Mouse (Mus musculus) hindbrain, embryonic 13.5 days (tissue): Measurements from ENCODE around the gene Gm9821. TPM values are rescaled to one million over a fixed set of nuclear protein-coding genes. Genes with fewer than 3 reads are reported as not detected.

ENCODE experiments used
- ATAC-seq: fragments of 200-750 bp; cut with Nextera tagmentation; 2 replicates; pipeline ENCODE4 v1.8.0; 2017; ENCODE audit warnings: moderate TSS enrichment; ENCODE audit not compliant: low FRiP score
- H3K27ac ChIP-seq: fragments of 300-500 bp; sonication (generic); 2 replicates; pipeline ENCODE4 v1.5.1; 2015; ENCODE audit warnings: inconsistent platforms, mild to moderate bottlenecking, moderate library complexity
- H3K27me3 ChIP-seq: fragments of 300-500 bp; sonication (generic); 2 replicates; pipeline ENCODE4 v1.6.1; 2015; ENCODE audit warnings: mild to moderate bottlenecking, inconsistent platforms
- H3K36me3 ChIP-seq: fragments of 300-500 bp; sonication (generic); 2 replicates; pipeline ENCODE4 v1.6.1; 2015; ENCODE audit warnings: mild to moderate bottlenecking, inconsistent platforms
- H3K4me1 ChIP-seq: fragments of 300-500 bp; sonication (generic); replicated peaks from 2 replicates; pipeline ENCODE4 v1.6.1; 2015; ENCODE audit warnings: inconsistent platforms
- H3K4me2 ChIP-seq: fragments of 300-500 bp; sonication (generic); 2 replicates; pipeline ENCODE4 v1.6.1; 2015; ENCODE audit warnings: inconsistent platforms, mild to moderate bottlenecking, moderate library complexity
- H3K4me3 ChIP-seq: fragments of 300-500 bp; sonication (generic); 2 replicates; pipeline ENCODE4 v1.5.1; 2015; ENCODE audit warnings: mild to moderate bottlenecking, inconsistent platforms
- H3K9ac ChIP-seq: fragments of 300-500 bp; sonication (generic); 2 replicates; pipeline ENCODE4 v1.6.1; 2015; ENCODE audit warnings: mild to moderate bottlenecking, inconsistent platforms
- H3K9me3 ChIP-seq: fragments of 300-500 bp; sonication (generic); 2 replicates; pipeline ENCODE4 v1.6.1; 2016; ENCODE audit warnings: inconsistent platforms
- WGBS: fragments of 180-500 bp; shearing (Covaris S2); methylation state at CpG from one replicate; pipeline ENCODE4 v1.1.7; 2015; 5-methylcytosine and 5-hydroxymethylcytosine counted together
- polyA plus RNA-seq: library from polyadenylated mRNA; unstranded; fragments of >200 nt; fragmentation: Nextera tagmentation; extraction: Ambion mirVana; gene quantifications from 2 replicates; pipeline ENCODE4 v1.2.1, GENCODE M21; 2015

Gm9821 gene
- polyA plus RNA-seq, 1 experiment from 2014 or later, result 0.25 TPM

DNA sequence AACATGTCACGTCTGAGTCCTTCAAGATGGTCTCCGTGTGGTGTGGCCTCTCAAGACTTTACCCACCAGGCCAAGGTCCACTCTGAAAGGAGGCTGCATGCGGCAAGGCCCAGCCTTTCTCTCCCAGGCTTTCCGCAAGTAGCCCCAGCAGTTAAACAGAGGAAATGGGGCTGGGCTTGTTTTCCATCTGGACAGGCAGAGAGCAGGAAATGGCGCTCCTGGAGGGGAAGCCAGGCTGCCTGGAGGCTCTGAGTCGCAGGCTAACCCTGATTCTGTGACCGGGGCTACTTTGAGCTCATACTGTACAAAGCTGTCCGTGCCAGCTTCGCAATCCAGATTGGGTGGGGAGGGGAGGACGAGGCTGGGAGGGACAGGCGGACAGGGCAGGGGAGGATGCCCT, 22.5 kb downstream of the Gm9821 start:
- Histone ChIP-seq H3K27ac (no peak overlapping the region), H3K9me3 (no peaks in the 10 kb centered on the region), H3K4me3 (no peak overlapping the region), H3K36me3 (no peaks in the 10 kb centered on the region), H3K27me3 (peaks cover 49% of the 10 kb centered on the region), H3K4me1 (peaks cover 21% of the 10 kb centered on the region), H3K9ac (peak overlapping the region; percentile 39; the same call in 1 of the 2 replicates), H3K4me2 (no peak overlapping the region)
- 68% methylated on average over 11 of the region's 11 CpGs for WGBS
- no peak for ATAC-seq

GRCm38 (mm10) chr2:91971231-91972097, 26.0 kb downstream of the Gm9821 start:
- ATAC-seq, result peak; percentile 23; the same call in 1 of the 2 replicates
- peak overlapping the region; percentile 7; the same call in 1 of the 2 replicates for H3K9ac ChIP-seq
- peaks cover 64% of the 10 kb centered on the region for H3K27me3 ChIP-seq

DNA sequence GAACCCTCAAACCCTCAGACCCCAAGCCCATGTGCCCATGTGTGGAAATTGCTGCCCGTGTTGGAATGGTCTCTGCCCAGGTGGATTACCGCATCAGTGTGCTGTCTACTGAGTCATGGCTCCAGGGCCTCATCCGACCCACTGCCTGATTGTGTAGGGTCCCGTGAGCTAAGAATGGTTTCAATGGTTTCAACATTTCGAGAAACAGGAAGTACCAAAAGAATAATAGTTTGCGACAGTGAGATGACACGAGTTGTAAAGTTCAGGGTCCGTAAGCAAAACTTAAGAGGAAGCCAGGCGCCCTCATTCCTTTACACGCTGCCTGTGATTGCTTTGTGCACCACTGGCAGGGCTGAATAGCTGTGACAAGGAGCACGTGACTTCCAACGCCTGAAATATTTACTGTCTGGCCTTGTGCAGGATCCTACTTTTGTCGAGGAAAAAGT, 26.6 kb downstream of the Gm9821 start:
- H3K27me3 ChIP-seq, result peaks cover 69% of the 10 kb centered on the region
- ATAC-seq, result no peak
- H3K4me1 ChIP-seq, result peaks cover 37% of the 10 kb centered on the region
- WGBS, result 31% methylated on average over 13 of the region's 13 CpGs
- H3K9me3 ChIP-seq, result no peaks in the 10 kb centered on the region
- H3K36me3 ChIP-seq, result no peaks in the 10 kb centered on the region
- no peak overlapping the region for H3K9ac ChIP-seq
- peak overlapping the region; percentile 77; the same call in 1 of the 2 replicates for H3K27ac ChIP-seq
- H3K4me3 ChIP-seq, result no peak overlapping the region
- no peak overlapping the region for H3K4me2 ChIP-seq

More at GRCm38 (mm10) chr2:91971231-91972097, 26.0 kb downstream of the Gm9821 start:
- H3K27ac ChIP-seq, result peak overlapping the region; percentile 77
- H3K4me1 ChIP-seq, result peaks cover 37% of the 10 kb centered on the region
- no peaks in the 10 kb centered on the region for H3K36me3 ChIP-seq
- no peak overlapping the region for H3K4me3 ChIP-seq
- 12% methylated on average over 21 of the region's 21 CpGs for WGBS
- peak overlapping the region; percentile 28 for H3K4me2 ChIP-seq
- H3K9me3 ChIP-seq, result no peaks in the 10 kb centered on the region

GRCm38 (mm10) chr2:91973416-91974135, 28.1 kb downstream of the Gm9821 start:
- Histone ChIP-seq H3K9me3 (no peaks in the 10 kb centered on the region), H3K4me3 (no peak overlapping the region), H3K27ac (no peak overlapping the region), H3K9ac (no peak overlapping the region), H3K36me3 (no peaks in the 10 kb centered on the region), H3K27me3 (peaks cover 77% of the 10 kb centered on the region), H3K4me1 (peaks cover 45% of the 10 kb centered on the region), H3K4me2 (no peak overlapping the region)
- 24% methylated on average over 7 of the region's 7 CpGs for WGBS
- ATAC-seq, result no peak

DNA sequence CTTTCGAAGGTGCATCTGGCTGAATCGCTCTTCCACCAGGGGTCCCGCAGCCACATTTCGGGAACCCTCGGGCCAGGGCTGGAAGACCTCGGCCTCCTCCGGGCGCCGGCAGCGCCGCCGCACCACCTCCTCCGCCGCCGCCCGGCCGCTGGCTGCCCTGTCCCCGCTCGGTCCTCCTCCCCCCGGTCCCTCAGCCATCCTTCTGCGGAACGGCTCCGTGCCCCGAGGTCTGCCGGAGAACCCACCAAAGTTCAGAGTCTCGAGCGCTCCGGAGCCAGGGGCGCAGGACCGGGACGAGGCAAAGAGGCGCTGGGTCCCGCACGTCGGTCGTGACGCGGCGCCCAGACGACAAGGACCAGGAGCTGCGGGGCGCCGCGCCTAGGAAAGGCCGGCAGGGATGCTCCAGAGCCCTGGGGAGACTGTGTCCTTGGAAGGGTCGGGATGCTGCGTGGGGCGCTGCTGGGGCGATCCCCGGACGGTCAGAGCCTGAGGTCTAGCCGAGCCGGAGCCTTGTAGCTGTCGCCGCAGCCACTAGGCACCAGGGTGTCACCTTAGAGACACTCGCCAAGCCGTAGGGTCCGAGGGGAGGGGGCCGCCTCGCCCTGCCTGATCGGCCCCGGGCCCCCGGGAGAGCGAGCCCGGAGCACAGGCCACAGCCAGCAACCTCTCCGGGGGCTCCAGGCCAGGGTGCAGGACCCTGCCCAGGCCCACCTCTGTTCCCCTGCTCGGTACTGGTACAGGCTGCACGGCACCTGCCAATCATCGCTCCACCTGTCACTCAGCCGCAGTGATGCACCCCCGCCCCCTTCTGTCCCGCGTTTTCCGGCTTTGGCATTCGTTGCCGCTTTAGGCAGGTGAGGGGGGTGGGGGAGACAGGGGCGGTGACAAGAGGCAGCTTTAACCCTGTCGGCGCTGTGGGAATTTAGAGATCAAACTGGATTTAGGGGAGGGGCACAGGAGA, 30.4 kb downstream of the Gm9821 start, which contains the start of gene Dgkz:
TSS of gene Dgkz (minus strand) at position 284 of the 961 bp plus-strand sequence.
- peak within 1 kb of the TSS; percentile 41 for H3K4me3 ChIP-seq
- peaks cover 58% of the 10 kb centered on the region for H3K4me1 ChIP-seq
- ATAC-seq, result peak; percentile 40
- H3K27me3 ChIP-seq, result peaks cover 69% of the 10 kb centered on the region
- 2% methylated on average over 76 of the region's 79 CpGs for WGBS
- H3K4me2 ChIP-seq, result peak within 1 kb of the TSS; percentile 60
- no peak within 1 kb of the TSS for H3K27ac ChIP-seq
- no peaks in the 10 kb centered on the region for H3K36me3 ChIP-seq
- H3K9ac ChIP-seq, result peak within 1 kb of the TSS; percentile 73
- no peaks in the 10 kb centered on the region for H3K9me3 ChIP-seq

GRCm38 (mm10) chr2:91977960-91978359, 32.5 kb downstream of the Gm9821 start:
- Histone ChIP-seq H3K4me2 (no peak overlapping the region), H3K36me3 (no peaks in the 10 kb centered on the region), H3K27ac (peak overlapping the region; percentile 40; the same call in 1 of the 2 replicates), H3K9ac (no peak overlapping the region), H3K4me1 (peaks cover 38% of the 10 kb centered on the region), H3K9me3 (no peaks in the 10 kb centered on the region), H3K4me3 (no peak overlapping the region), H3K27me3 (peaks cover 56% of the 10 kb centered on the region)
- ATAC-seq, result no peak
- 87% methylated on average over 4 of the region's 4 CpGs for WGBS

GRCm38 (mm10) chr2:91978547-91978946, 33.0 kb downstream of the Gm9821 start:
- peak; percentile 12; the same call in 1 of the 2 replicates for ATAC-seq
- Histone ChIP-seq H3K27ac (peak overlapping the region; percentile 40; the same call in 1 of the 2 replicates), H3K27me3 (peaks cover 50% of the 10 kb centered on the region)

DNA sequence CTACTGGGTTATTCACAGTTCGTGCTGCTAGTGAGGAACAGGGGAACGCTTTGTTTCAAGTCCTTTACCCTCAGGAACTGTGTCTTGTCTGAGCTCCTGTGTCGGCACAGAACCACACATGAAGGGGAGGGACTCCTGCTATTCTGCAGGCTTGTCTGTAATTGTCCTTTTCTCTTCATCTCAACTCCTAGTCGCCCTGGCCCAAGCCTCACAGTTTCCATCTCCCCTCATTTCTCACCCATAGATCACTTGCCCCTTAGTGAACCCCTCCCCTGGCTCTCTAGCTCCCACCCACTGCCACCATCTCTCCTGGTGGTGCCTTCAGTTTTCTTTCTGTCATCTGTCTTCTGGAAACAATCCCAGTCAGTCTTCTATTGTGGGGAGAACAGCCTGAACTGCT, 34.7 kb downstream of the Gm9821 start:
- Histone ChIP-seq H3K4me1 (peaks cover 44% of the 10 kb centered on the region), H3K27ac (no peak overlapping the region), H3K4me2 (no peak overlapping the region), H3K27me3 (peaks cover 35% of the 10 kb centered on the region), H3K9me3 (no peaks in the 10 kb centered on the region), H3K9ac (no peak overlapping the region), H3K4me3 (no peak overlapping the region), H3K36me3 (no peaks in the 10 kb centered on the region)
- 3% methylated on average over 4 of the region's 4 CpGs for WGBS
- ATAC-seq, result no peak

More at GRCm38 (mm10) chr2:91978547-91978946, 33.0 kb downstream of the Gm9821 start:
- Histone ChIP-seq H3K4me2 (no peak overlapping the region), H3K9me3 (no peaks in the 10 kb centered on the region), H3K9ac (no peak overlapping the region), H3K4me1 (peaks cover 38% of the 10 kb centered on the region), H3K36me3 (no peaks in the 10 kb centered on the region), H3K4me3 (no peak overlapping the region)
- 31% methylated on average over 2 of the region's 2 CpGs for WGBS

- Histone ChIP-seq H3K4me1 (peaks cover 41% of the 10 kb centered on the region), H3K9me3 (no peaks in the 10 kb centered on the region), H3K36me3 (no peaks in the 10 kb centered on the region), H3K27ac (no peak overlapping the region), H3K9ac (no peak overlapping the region), H3K4me3 (no peak overlapping the region), H3K27me3 (peaks cover 30% of the 10 kb centered on the region), H3K4me2 (no peak overlapping the region)
- 32% methylated on average over 5 of the region's 5 CpGs for whole genome bisulfite sequencing
- no peak for ATAC-seq
Measured at GRCm38 (mm10) chr2:91980830-91981229, 35.3 kb downstream of the Gm9821 start.

DNA sequence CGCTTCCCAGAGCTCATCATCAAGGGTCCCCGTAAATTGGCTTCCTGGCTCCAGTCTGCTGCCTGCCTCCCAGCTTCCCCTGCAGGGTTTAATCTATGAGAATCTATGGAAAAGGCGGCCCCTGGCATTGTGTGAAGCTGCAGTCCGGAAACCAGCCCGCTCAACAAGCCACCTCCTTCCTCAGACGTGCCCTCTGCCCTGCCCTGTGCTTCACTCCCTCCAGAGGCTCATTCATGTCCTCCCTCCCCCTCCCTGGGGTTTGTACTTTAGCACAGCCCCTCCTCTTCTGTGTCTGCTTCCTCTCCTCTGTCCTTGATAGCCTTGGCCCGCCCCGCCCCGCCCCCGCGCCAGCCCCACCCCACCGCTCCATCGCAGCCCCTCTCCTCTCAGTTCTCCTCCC, 38.9 kb downstream of the Gm9821 start:
- no peaks in the 10 kb centered on the region for H3K36me3 ChIP-seq
- peak overlapping the region; percentile 58; the same call in 1 of the 2 replicates for H3K9ac ChIP-seq
- H3K4me2 ChIP-seq, result peak overlapping the region; percentile 50
- WGBS, result under 1% methylated on average over 11 of the region's 13 CpGs
- ATAC-seq, result peak; percentile 50
- no peaks in the 10 kb centered on the region for H3K9me3 ChIP-seq
- H3K4me3 ChIP-seq, result peak overlapping the region; percentile 16
- peaks cover 14% of the 10 kb centered on the region; the same call in 1 of the 2 replicates for H3K27me3 ChIP-seq
- peaks cover 23% of the 10 kb centered on the region for H3K4me1 ChIP-seq
- peak overlapping the region; percentile 42 for H3K27ac ChIP-seq

GRCm38 (mm10) chr2:91984906-91985525, 39.5 kb downstream of the Gm9821 start:
- Histone ChIP-seq H3K27me3 (peaks cover 14% of the 10 kb centered on the region; the same call in 1 of the 2 replicates), H3K9me3 (no peaks in the 10 kb centered on the region), H3K4me3 (no peak overlapping the region), H3K4me1 (peaks cover 22% of the 10 kb centered on the region), H3K27ac (peak overlapping the region; percentile 42; the same call in 1 of the 2 replicates), H3K9ac (no peak overlapping the region), H3K4me2 (peak overlapping the region; percentile 50), H3K36me3 (no peaks in the 10 kb centered on the region)
- 30% methylated on average over 9 of the region's 9 CpGs for WGBS
- ATAC-seq, result no peak
